Mouse (Mus musculus) lung, postnatal 25 days (tissue): Measurements from ENCODE around the gene Nfix.

ENCODE experiments used
- DNase-seq: peaks from one replicate; pipeline ENCODE4 v3.0.0; 2022; ENCODE audit warnings: low spot score

Nfix gene

GRCm38 (mm10) chr8:84799999-84800831 lies at the start of gene Nfix:
Nfix (minus strand) TSS chr8:84800344.
- peak; percentile 76 for DNase-seq

GRCm38 (mm10) chr8:84847684-84848435 lies 47.7 kb upstream of the Nfix start:
- peak; percentile 18 for DNase-seq

DNA sequence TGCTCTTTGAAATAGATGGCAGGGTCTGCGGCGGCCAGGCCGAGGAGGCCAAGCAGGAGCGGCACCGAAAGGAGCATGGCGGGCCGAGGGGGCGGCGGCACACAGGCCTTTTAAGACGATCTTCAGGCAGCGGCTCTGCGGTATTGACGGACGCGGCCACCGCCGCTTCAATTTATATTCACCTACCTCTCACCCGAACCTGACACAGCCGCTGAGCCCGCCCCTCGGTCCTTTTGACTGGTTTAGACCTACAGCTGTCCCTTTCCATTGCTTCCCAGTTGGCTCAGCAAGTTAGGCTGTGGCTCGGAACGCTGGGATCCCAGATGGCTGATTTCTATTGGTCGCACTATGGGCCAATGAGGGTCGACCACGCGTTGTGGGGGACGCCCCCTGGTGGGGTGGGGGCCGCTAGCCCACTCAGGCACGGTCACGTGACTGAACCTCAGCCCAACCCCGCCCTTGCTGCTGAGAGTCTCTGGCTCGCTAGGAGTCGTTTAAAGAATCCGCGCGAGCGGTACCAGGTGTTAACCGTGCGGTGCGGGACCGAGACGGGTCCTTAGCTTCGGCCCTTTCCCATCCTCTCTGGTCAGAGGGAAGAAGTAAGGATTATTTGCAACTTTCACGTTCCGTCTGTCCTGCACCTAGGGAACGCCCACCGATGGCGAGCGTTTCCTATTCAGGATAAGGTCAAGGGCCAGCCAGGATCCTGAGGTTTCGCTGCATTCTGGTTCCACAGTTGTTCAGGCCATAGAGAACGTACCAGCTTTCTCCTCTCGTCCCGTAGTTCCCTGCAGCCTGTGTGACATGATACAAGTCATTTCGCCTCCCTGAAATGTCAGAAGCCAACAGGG lies 46.8 kb upstream of the Nfix start, which contains the start of gene Calr:
Gene Calr, minus strand, starts transcription at position 213 of the 851 bp plus-strand sequence.
- peak; percentile 100 for DNase-seq

DNA sequence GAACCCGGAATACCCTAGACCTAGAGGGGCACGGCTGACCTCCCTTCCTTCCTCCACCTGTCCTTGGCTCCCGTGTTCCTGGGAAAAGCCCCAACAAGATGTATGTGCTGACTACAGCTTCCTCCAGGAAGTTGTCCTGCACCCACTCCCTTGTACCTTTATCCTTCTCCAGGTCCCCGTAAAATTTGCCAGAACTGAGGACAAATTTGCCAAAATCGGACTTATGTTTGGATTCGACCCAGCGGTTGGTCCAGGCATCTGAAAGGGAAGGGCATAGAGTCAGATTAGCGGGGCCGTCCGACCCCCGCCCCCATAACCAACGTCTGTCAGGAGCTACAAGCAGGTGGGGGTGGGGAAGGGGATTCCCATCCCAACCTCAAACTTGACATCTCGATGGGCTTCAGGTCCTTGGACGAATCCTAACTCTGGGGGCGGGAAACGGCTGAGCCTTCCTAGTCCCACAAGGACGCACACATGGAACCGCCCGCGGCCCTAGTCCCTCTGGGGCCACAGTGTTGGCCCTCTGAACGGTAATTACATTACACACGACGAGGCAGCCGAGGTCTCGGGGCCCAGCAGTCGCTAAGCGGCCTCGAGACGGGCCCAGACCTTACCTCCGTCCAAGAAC lies 46.1 kb upstream of the Nfix start:
- DNase-seq: no peak

GRCm38 (mm10) chr8:84845355-84846093 lies 45.4 kb upstream of the Nfix start:
- DNase-seq: peak; percentile 41

GRCm38 (mm10) chr8:84844397-84845070 lies 44.4 kb upstream of the Nfix start:
- no peak for DNase-seq

- DNase-seq: no peak
Measured at GRCm38 (mm10) chr8:84841514-84841913, 41.4 kb upstream of the Nfix start.

GRCm38 (mm10) chr8:84840248-84840999 lies 40.3 kb upstream of the Nfix start, which contains the start of gene Rad23a:
Rad23a (minus strand) TSS chr8:84840665.
- peak; percentile 93 for DNase-seq

DNA sequence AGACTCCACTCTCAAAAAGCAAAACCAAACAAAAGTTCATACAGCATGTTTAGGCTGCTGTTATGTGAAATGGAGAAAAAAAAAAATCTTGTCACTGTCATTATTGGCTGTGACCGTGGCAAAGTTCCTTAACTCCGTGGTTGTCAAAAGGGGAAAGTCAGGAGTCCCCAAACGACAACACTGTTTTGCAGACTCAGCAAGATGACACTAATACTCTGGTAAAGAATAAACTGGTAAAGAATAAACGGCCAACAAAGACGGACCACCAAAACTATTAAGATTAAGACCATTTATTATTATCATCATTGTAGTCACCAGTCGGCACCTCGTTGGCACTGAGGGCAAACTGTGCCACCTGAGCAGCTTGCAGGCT lies 39.7 kb upstream of the Nfix start:
- DNase-seq: no peak

DNA sequence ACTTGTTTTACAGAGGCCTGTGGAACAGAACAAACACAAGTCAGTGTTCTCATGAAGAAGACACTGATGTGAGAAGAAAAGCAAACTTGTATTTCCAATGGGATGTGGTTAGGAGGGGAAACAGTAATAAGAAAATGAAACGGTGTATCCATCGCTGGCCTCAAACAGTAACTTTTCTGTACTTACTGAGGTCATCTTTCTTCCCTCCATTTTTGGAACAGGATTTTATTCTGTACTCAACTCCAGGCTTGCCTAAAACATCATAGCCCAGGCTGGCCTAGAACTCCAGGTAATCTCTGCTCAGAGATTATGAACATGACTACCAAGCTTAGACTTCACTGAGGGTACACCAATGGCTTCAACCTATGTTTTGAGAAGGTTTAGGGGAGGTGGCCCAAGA lies 39.3 kb upstream of the Nfix start:
- DNase-seq: no peak

DNA sequence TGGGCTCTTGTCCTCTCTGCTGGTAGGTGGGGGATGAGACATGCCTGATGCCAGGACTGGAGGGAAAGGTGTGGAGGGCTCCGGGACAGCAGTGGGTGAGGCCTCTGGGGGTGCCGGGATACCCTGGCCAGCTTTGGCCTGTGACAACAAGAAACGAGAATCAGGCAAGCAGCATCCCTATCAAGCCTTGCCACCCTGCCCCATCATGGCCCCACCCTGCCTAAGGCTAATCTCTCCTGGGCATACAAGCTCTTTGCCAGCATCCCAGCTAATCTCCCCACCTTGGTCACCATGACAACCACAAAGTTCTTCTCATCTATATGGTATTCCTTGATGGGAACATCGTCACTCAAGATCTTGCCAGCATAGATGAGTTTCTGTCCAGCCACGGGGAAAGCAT lies 38.4 kb upstream of the Nfix start:
- no peak for DNase-seq

DNA sequence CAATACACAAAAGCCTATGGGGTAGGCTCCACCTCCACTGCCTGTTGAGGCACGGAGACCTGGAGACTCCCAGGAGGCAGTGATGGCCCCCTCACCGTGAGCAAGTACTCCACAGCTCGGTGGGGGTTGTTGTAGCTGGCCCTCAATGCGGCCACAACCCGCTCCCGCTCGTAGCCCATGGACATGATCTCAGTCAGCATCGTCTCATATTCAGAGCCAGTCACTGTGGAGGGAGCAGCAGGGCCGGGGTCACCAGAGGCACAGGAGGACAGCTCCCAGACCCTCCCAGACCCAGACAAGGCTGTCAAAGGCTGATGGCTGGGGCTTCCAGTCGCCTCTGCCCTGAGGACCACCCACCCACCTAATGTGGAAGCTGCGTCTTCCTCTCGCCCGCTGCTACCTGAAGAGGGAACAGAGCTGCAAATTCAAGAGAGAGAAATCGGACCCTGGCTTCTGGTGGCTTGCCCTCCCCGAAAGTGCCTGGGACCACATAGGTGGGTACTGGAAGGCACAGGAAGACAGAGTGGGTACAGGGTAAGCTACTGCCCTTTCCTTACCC lies 37.8 kb upstream of the Nfix start:
- no peak for DNase-seq

- no peak for DNase-seq
Measured at GRCm38 (mm10) chr8:84837149-84837911, 37.2 kb upstream of the Nfix start.

DNA sequence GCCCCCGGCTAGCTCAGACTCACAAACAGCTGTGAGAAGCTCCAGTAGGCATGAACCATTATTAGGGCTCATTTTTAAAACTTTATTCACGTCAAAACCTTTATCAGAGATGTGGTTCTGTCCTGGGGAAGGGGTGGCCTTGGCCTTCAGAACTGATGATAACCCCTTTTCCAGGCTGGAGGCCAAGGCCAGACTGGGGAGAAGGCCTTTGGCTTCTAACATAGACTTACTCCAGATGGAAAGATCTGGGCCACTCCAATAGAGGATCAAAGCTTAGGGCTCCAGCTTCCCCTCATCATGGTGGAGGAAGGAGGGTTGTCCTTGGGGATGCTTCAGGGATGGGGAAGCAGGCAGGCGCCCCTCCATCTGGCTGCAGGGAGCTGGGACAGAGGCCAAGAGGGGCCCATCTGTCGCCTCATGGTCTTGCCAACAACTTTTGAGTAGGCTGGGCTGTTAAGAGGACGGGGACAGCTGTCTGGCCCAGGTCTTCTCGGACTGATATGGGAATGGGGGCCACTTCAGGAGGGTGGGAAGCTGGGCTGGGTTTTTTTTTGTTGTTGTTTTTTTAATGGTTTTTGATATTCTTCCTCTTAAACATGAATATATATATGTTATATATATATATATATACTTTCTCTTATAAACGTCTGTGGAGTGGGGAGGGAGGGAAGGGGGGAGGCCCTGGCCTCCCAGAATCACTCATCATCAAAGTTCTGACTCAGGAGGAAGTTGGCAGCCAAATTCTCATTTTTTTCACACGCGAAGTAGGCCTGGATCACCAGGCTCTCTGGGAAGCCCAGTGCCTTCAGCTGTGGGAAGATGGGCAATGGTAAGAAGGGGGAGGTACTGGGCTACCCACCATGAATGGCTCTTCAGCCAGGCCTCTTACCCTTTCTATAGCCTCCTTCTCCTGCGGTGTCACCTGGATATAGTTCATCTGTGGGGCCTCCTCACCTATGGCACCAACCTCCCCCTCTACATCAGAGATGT lies 35.0 kb upstream of the Nfix start:
- DNase-seq: no peak

GRCm38 (mm10) chr8:84834002-84834865 lies 34.1 kb upstream of the Nfix start:
- DNase-seq: no peak
